Mouse (Mus musculus) bone marrow, adult 2 months (tissue): ENCODE measurements around the gene Depdc5.

Source experiments
- CTCF ChIP-seq: fragments of 200-500 bp; IDR thresholded peaks from 2 replicates; pipeline ENCODE4 v1.5.1; 2011; ENCODE audit warnings: low read length, control low read depth; ENCODE audit not compliant: control insufficient read depth, insufficient read depth
- POLR2A ChIP-seq: fragments of 200-500 bp; IDR thresholded peaks from 2 replicates; pipeline ENCODE4 v1.6.1; 2011; ENCODE audit warnings: low read depth, mild to moderate bottlenecking, control low read depth, low read length, borderline replicate concordance; ENCODE audit not compliant: control insufficient read depth

DNA sequence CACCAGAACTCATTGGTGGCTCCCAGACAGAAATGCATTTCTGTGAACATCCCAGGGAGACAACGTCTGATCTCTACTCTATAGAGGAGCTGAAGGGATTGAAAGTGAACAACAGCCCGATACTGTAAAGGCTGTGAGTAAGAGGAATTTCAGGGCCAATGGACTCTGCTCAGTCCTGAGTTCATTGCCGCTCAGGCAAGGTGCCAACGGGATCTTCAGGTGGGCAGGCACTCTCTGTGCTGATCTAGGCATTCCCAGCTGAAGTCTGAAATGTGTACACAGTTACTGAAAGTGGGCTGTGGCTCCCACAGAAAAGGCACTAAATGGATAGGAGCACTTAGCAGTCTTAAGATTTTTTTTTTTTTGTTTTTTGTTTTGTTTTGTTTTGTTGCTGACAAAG lies 135.3 kb downstream of the Depdc5 start:
- TF ChIP-seq POLR2A, result no peak
- TF ChIP-seq CTCF, result no peak
